In genomic region chr5:111671762-111672161, GRCm38 (mm10) we compare ENCODE assay signal across 13 mouse cellular contexts.
DNase-seq lines count a peak whose midpoint lies in the region; ATAC-seq and TF ChIP-seq lines count a peak whose summit lies in the region.
"Had no signal": no experiment of that assay in that cellular context is flagged by ENCODE, and none has a peak within 500 bp of the region (broad histone marks: within the 10 kb centered on the region; RNA-seq: fewer than 3 reads in every experiment).

No protein-coding gene starts in this region.

- no peaks in the 10 kb centered on the region for H3K36me3 ChIP-seq in thymus, adult 2 months (ENCODE audit: control insufficient read depth, insufficient read depth, low read length)
- no peaks in the 10 kb centered on the region for H3K36me3 ChIP-seq in forebrain, embryonic 15.5 days
- H3K36me3 ChIP-seq: liver, embryonic 13.5 days had no signal

- TF ChIP-seq POLR2A in thymus, adult 2 months (IDR thresholded peaks at IDR 0.05; ENCODE audit: control insufficient read depth, extremely low read depth, insufficient read depth, low read length, poor library complexity) = no peak

- DNase-seq in heart, postnatal 10 days = peak; percentile 24 to 38
- DNase-seq in heart, adult 8-10 months (ENCODE audit: low spot score) = no peak
- peak; percentile 15 for DNase-seq in thymus, adult 2 months
- no peak for DNase-seq in thymus, postnatal 10 days (ENCODE audit: low spot score in 2 of 2)
- DNase-seq in thymus, postnatal 36 days = peak; percentile 16 to 22
- no peak for DNase-seq in left cerebral cortex, adult 9 months (ENCODE audit: low spot score in 2 of 2)
- DNase-seq: cerebellum, postnatal 25 days; gastrocnemius, postnatal 25 days; liver, embryonic 13.5 days had no signal

- H3K4me2 ChIP-seq in forebrain, embryonic 15.5 days (replicated peaks) = no peak overlapping the region
- H3K4me2 ChIP-seq: hindbrain, embryonic 14.5 days; liver, embryonic 13.5 days had no signal

- peaks cover 43% of the 10 kb centered on the region for H3K4me1 ChIP-seq in thymus, adult 2 months (replicated peaks; ENCODE audit: control insufficient read depth, insufficient read depth, low read length)
- H3K4me1 ChIP-seq in forebrain, embryonic 15.5 days = peaks cover 36% of the 10 kb centered on the region
- H3K4me1 ChIP-seq: megakaryocyte, embryonic 14.5 days had no signal

- TF ChIP-seq CTCF in thymus, adult 2 months (IDR thresholded peaks at IDR 0.05; ENCODE audit: borderline replicate concordance, control insufficient read depth, extremely low read depth, insufficient read depth, low read length, poor library complexity) = no peak

- H3K4me3 ChIP-seq in thymus, adult 2 months (ENCODE audit: control insufficient read depth, insufficient read depth, low read length) = no peak overlapping the region
- no peak overlapping the region for H3K4me3 ChIP-seq in forebrain, embryonic 15.5 days
- H3K4me3 ChIP-seq: left cerebral cortex, adult 2 months; liver, embryonic 13.5 days; megakaryocyte, embryonic 14.5 days had no signal

- H3K27me3 ChIP-seq in thymus, adult 2 months (ENCODE audit: control insufficient read depth, insufficient read depth, low read length) = no peaks in the 10 kb centered on the region
- no peaks in the 10 kb centered on the region for H3K27me3 ChIP-seq in forebrain, embryonic 15.5 days
- H3K27me3 ChIP-seq: liver, embryonic 13.5 days had no signal

- intact Hi-C loops in heart, postnatal 10 days (cut with DNase I) = no loop called here

- no peaks in the 10 kb centered on the region for H3K9me3 ChIP-seq in forebrain, embryonic 15.5 days
- H3K9me3 ChIP-seq: liver, embryonic 13.5 days had no signal

- H3K9ac ChIP-seq in forebrain, embryonic 15.5 days (replicated peaks) = no peak overlapping the region
- H3K9ac ChIP-seq: hindbrain, embryonic 14.5 days; liver, embryonic 13.5 days had no signal

- H3K27ac ChIP-seq in thymus, adult 2 months (ENCODE audit: control insufficient read depth, insufficient read depth, low read length) = no peak overlapping the region
- H3K27ac ChIP-seq in forebrain, embryonic 15.5 days (replicated peaks) = peak overlapping the region; percentile 58; the same call in 1 of the 2 replicates
- H3K27ac ChIP-seq: hindbrain, embryonic 14.5 days; left cerebral cortex, adult 2 months; liver, embryonic 13.5 days had no signal

- no peak for ATAC-seq in forebrain, embryonic 15.5 days (replicated peaks)

- WGBS in thymus, adult 2 months = 28% methylated on average over 6 of the region's 6 CpGs
- WGBS in forebrain, embryonic 15.5 days = 64% methylated on average over 6 of the region's 6 CpGs

Comparison
In these comparisons a context has a peak if more than half of its experiments do, and no peak if none do; other contexts are left out.
1. DNase-seq: peak in heart, postnatal 10 days (2 of 2), thymus, adult 2 months (single experiment) and thymus, postnatal 36 days (2 of 2); none in heart, adult 8-10 months (single experiment), thymus, postnatal 10 days (0 of 2) and left cerebral cortex, adult 9 months (0 of 2).